Mouse (Mus musculus) midbrain, embryonic 15.5 days (tissue): ENCODE data around the gene Uvrag. TPM values are rescaled to one million over a fixed set of nuclear protein-coding genes. Genes with fewer than 3 reads are reported as not detected.

Experiments
- polyA plus RNA-seq: library from polyadenylated mRNA; unstranded; fragments of >200 nt; fragmentation: Nextera tagmentation; extraction: Ambion mirVana; gene quantifications from 2 replicates; pipeline ENCODE4 v1.2.1, GENCODE M21; 2015

Uvrag gene
- polyA plus RNA-seq, 1 experiment from 2014 or later: 16.8 TPM

Other genes with a start within 250 kb of the Uvrag start
- gene Dgat2, start 41.6 kb upstream of the Uvrag start, polyA plus RNA-seq: 21.4 and 22.0 TPM in 2 replicates
- 1.3 and 1.9 TPM in 2 replicates for gene Mogat2, start 97.5 kb upstream of the Uvrag start, polyA plus RNA-seq
- 153 and 155 TPM in 2 replicates for gene Map6, start 126.3 kb upstream of the Uvrag start, polyA plus RNA-seq
- 235 and 259 TPM in 2 replicates for gene Serpinh1, start 212.1 kb upstream of the Uvrag start, polyA plus RNA-seq
- gene Gdpd5, start 240.3 kb upstream of the Uvrag start, polyA plus RNA-seq: 51.8 and 53.3 TPM in 2 replicates